Mouse (Mus musculus) heart, postnatal 36 days (tissue): Measurements from ENCODE around the gene Mlxip. TPM values are rescaled to one million over a fixed set of nuclear protein-coding genes. Genes with fewer than 3 reads are reported as not detected.
A peak's percentile ranks its signal among the peaks of the same experiment; 100 is the strongest.

Experiments used
- DNase-seq, 2 experiments: peaks; one replicate each; pipeline ENCODE4 v3.0.0; 2021 to 2022
- intact Hi-C: fragments of 180-260 bp; cut with DNase I; formaldehyde crosslinking; loops from one replicate; pipeline ENCODE4 v1.15.1; 2025
- total RNA-seq, 2 experiments: library from RNA; stranded (reverse); gene quantifications; 2 replicates each; pipeline ENCODE4 v1.2.3; 2021

The Mlxip gene
- total RNA-seq, 2 experiments from 2014 or later = 30.4 to 31.8 TPM

DNA sequence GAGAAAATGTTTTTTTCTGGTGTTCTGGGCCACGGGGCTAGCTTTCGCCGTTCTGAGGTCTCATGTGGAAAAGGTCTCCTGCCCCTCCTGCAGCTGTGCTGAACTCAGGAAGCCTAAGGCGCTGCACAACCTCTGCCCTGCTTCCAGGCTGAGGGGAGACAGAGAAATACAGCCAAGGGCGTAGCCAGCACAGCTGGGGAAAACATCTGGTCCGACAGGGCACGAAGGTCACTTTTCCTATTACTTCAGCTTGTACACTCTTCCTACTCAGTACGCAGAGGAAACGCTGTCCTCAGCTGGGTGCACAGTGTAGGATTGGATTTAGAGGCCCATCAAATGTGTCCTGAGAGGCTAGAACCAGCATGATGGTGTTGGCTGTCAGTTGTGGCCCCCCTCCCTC lies 95.3 kb downstream of the Mlxip start:
- intact Hi-C loops = no loop called here
- peak; percentile 47 to 52 for DNase-seq

GRCm38 (mm10) chr5:123499717-123500116 lies 105.1 kb downstream of the Mlxip start:
- no peak for DNase-seq
- intact Hi-C loops = loop anchor here (1.0 kb wide), 2 partner anchors 55 to 122 kb away; no protein-coding TSS in a partner anchor

- intact Hi-C loops = no loop called here
- DNase-seq = no peak
Observed at GRCm38 (mm10) chr5:123501973-123502372, 107.4 kb downstream of the Mlxip start.

Other genes starting within 250 kb of the Mlxip start
- gene Psmd9, start 225.4 kb upstream of the Mlxip start, total RNA-seq = 10 to 100 TPM; 14.1 to 18.3 TPM
- gene Hpd, start 212.1 kb upstream of the Mlxip start, total RNA-seq = not detected
- gene Wdr66, start 142.7 kb upstream of the Mlxip start, total RNA-seq = 1 to 10 TPM in 1 of 2 experiments, under 1 TPM in 1; 0.97 to 1.4 TPM
- gene Bcl7a, start 51.0 kb upstream of the Mlxip start, total RNA-seq = 10 to 100 TPM in 1 of 2 experiments, 1 to 10 TPM in 1; 7.1 to 12.3 TPM
- not detected for gene Lrrc43, start 94.5 kb downstream of the Mlxip start, total RNA-seq
- gene Il31, start 94.7 kb downstream of the Mlxip start, total RNA-seq = not detected
- not detected for gene B3gnt4, start 115.7 kb downstream of the Mlxip start, total RNA-seq
- 10 to 100 TPM; 63.0 to 67.5 TPM for gene Diablo, start 129.4 kb downstream of the Mlxip start, total RNA-seq
- gene Gm49027, start 130.7 kb downstream of the Mlxip start, total RNA-seq = not detected
- gene Vps33a, start 178.2 kb downstream of the Mlxip start, total RNA-seq = 10 to 100 TPM; 31.1 to 44.9 TPM